Mouse (Mus musculus): ENCODE data around the gene Lrch1.

The Lrch1 gene

GRCm38 (mm10) chr14:74947376-74948013 lies at the start of gene Lrch1:
TSS of gene Lrch1 (minus strand) at chr14:74947876.
- peak; percentile 89 for DNase-seq (ENCODE audit: low read depth)

GRCm38 (mm10) chr14:74997041-74997440 lies 49.4 kb upstream of the Lrch1 start:
- DNase-seq (ENCODE audit: low read depth): no peak

- DNase-seq (ENCODE audit: low read depth): no peak
Observed at GRCm38 (mm10) chr14:74996556-74996955, 48.9 kb upstream of the Lrch1 start.

- DNase-seq (ENCODE audit: low read depth): peak; percentile 83
Observed at GRCm38 (mm10) chr14:74990504-74990903, 42.8 kb upstream of the Lrch1 start.

GRCm38 (mm10) chr14:74989909-74990308 lies 42.2 kb upstream of the Lrch1 start:
- no peak for DNase-seq (ENCODE audit: low read depth)

- no peak for DNase-seq (ENCODE audit: low read depth)
Observed at GRCm38 (mm10) chr14:74989322-74989721, 41.6 kb upstream of the Lrch1 start.

- no peak for DNase-seq (ENCODE audit: low read depth)
Observed at GRCm38 (mm10) chr14:74986527-74986926, 38.9 kb upstream of the Lrch1 start.

GRCm38 (mm10) chr14:74985658-74986057 lies 38.0 kb upstream of the Lrch1 start:
- DNase-seq (ENCODE audit: low read depth): no peak

GRCm38 (mm10) chr14:74984817-74985391 lies 37.2 kb upstream of the Lrch1 start:
- peak; percentile 79 for DNase-seq (ENCODE audit: low read depth)

- DNase-seq (ENCODE audit: low read depth): no peak
Observed at GRCm38 (mm10) chr14:74983079-74983478, 35.4 kb upstream of the Lrch1 start.

GRCm38 (mm10) chr14:74981016-74981415 lies 33.3 kb upstream of the Lrch1 start:
- no peak for DNase-seq (ENCODE audit: low read depth)

- DNase-seq (ENCODE audit: low read depth): peak; percentile 43
Observed at GRCm38 (mm10) chr14:74976972-74977371, 29.3 kb upstream of the Lrch1 start.

GRCm38 (mm10) chr14:74974136-74974651 lies 26.5 kb upstream of the Lrch1 start:
- DNase-seq (ENCODE audit: low read depth): no peak

GRCm38 (mm10) chr14:74972687-74973086 lies 25.0 kb upstream of the Lrch1 start:
- no peak for DNase-seq (ENCODE audit: low read depth)

- DNase-seq (ENCODE audit: low read depth): no peak
Observed at GRCm38 (mm10) chr14:74972216-74972615, 24.5 kb upstream of the Lrch1 start.

GRCm38 (mm10) chr14:74963402-74963764 lies 15.7 kb upstream of the Lrch1 start:
- DNase-seq (ENCODE audit: low read depth): no peak

- DNase-seq (ENCODE audit: low read depth): no peak
Observed at GRCm38 (mm10) chr14:74962713-74963401, 15.2 kb upstream of the Lrch1 start.

GRCm38 (mm10) chr14:74960568-74960967 lies 12.9 kb upstream of the Lrch1 start:
- no peak for DNase-seq (ENCODE audit: low read depth)

- no peak for DNase-seq (ENCODE audit: low read depth)
Observed at GRCm38 (mm10) chr14:74956702-74957101, 9.0 kb upstream of the Lrch1 start.

GRCm38 (mm10) chr14:74956234-74956633 lies 8.6 kb upstream of the Lrch1 start:
- no peak for DNase-seq (ENCODE audit: low read depth)

- DNase-seq (ENCODE audit: low read depth): peak; percentile 87
Observed at GRCm38 (mm10) chr14:74948426-74949240, 957 bp upstream of the Lrch1 start.

- no peak for DNase-seq (ENCODE audit: low read depth)
Observed at GRCm38 (mm10) chr14:74948014-74948396, 329 bp upstream of the Lrch1 start.
